Mouse (Mus musculus): ENCODE measurements around the gene Pakap. TPM values are rescaled to one million over a fixed set of nuclear protein-coding genes. Genes with fewer than 3 reads are reported as not detected.

Gene Pakap
- total RNA-seq, 1 experiment from 2014 or later, result not detected

- no peak for ATAC-seq (ENCODE audit: extremely low read depth, insufficient number of reproducible peaks, low FRiP score, poor library complexity, severe bottlenecking)
Measured at GRCm38 (mm10) chr4:57569711-57570110, 1.7 kb downstream of the Pakap start.

GRCm38 (mm10) chr4:57570229-57570628, 2.2 kb downstream of the Pakap start:
- ATAC-seq (ENCODE audit: extremely low read depth, insufficient number of reproducible peaks, low FRiP score, poor library complexity, severe bottlenecking), result no peak

GRCm38 (mm10) chr4:57574181-57574580, 6.2 kb downstream of the Pakap start:
- ATAC-seq (ENCODE audit: extremely low read depth, insufficient number of reproducible peaks, low FRiP score, poor library complexity, severe bottlenecking), result no peak

- no peak for ATAC-seq (ENCODE audit: extremely low read depth, insufficient number of reproducible peaks, low FRiP score, poor library complexity, severe bottlenecking)
Measured at GRCm38 (mm10) chr4:57574646-57575045, 6.7 kb downstream of the Pakap start.

DNA sequence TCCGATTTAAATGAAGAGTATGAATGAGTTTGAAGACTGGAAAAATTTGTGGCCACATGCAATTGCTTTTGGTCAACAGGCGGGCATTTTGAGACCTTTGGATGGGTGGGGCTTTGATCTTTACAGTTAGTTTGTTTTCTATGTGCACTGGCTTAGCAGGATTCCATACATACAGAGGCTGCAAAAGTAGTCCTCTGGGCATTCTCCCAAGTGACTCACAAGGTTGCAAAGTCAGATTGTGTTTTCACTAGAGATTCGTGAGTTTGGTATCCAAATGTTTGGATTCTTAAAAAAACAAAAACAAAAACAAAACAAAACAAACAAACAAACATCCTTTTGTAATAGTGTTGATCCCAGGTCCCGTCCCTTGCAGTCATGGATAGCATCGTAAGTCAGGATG, 7.7 kb downstream of the Pakap start:
- ATAC-seq (ENCODE audit: extremely low read depth, insufficient number of reproducible peaks, low FRiP score, poor library complexity, severe bottlenecking), result no peak

GRCm38 (mm10) chr4:57576095-57576494, 8.1 kb downstream of the Pakap start:
- ATAC-seq (ENCODE audit: extremely low read depth, insufficient number of reproducible peaks, low FRiP score, poor library complexity, severe bottlenecking), result no peak

GRCm38 (mm10) chr4:57579683-57580082, 11.7 kb downstream of the Pakap start:
- no peak for ATAC-seq (ENCODE audit: extremely low read depth, insufficient number of reproducible peaks, low FRiP score, poor library complexity, severe bottlenecking)

DNA sequence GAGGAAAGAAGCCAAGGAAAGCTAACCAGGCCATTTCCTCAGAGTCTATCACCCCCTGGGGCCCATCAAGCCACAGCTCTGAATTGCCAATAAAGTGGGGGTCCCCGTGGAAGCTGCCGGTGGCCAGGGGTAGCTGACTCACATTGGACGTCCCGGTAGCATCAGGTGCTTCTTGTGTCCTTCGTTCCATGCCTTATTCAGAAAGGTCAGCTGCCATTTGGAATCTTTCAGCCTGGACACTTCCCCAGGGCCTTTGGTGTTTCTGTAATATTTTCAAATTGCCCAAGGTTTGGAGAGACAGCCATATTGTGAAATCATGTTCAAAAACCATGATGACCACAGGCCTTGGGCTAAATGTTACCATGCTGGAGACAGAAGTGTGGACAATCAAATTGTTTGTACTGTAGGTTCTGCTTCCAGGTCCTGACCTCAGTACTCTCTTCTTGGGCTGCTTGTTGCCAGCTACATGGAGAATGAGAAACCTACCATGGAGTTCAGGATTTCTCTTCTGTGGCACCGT, 17.4 kb downstream of the Pakap start:
- no peak for ATAC-seq (ENCODE audit: extremely low read depth, insufficient number of reproducible peaks, low FRiP score, poor library complexity, severe bottlenecking)

DNA sequence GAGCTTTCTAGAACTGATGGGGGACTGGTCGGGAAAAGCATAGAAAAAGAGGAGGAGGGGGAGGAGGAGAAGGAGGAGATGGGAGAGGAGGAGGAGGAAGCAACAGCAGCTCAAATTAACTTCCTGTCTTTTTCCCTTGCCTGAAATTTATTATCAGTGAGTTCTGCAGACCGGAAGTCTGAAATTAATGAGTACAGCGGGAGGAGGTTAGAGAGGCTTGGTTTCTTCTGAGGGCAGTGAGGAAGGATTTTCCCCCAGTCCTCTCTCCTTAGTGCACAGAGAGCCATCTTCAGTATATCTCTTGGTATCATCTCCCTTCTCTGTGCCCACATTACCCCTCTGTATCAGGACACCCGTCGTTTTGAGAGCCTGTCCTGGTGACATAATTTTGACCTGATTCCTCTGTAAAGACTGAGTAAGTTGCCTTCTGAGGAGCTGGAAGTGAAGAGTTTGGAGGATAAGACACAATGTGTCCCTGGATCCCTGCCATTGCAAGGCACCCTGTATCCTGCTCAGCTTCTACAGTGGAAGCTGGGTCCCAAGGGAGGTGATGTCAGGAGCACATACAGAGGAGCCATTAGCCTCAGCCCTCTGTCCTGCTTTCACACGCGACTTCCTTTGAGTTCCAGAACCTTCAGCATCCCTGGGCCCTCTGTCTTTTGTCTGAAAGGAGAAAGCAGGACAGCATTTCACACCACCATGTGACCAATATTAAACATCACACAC, 19.1 kb downstream of the Pakap start:
- no peak for ATAC-seq (ENCODE audit: extremely low read depth, insufficient number of reproducible peaks, low FRiP score, poor library complexity, severe bottlenecking)

DNA sequence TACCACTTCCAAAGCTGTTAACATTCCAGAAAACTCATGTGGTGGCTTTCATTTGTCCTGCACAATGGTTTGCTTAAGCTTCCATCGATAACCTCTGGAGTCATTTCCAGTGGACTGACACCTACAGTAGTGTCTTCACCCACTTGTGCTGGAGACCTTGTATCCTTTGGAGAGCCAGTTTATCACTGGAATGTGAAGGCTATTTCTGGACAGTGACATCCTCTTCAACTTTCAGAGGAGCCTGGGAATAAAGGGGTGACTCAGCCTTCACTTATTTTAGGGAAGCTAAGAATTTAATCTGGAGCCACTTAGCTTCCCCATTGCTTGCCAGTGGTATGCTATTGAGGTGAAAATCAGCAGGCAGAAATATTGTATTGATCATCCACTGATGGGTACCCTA, 20.4 kb downstream of the Pakap start:
- no peak for ATAC-seq (ENCODE audit: extremely low read depth, insufficient number of reproducible peaks, low FRiP score, poor library complexity, severe bottlenecking)

DNA sequence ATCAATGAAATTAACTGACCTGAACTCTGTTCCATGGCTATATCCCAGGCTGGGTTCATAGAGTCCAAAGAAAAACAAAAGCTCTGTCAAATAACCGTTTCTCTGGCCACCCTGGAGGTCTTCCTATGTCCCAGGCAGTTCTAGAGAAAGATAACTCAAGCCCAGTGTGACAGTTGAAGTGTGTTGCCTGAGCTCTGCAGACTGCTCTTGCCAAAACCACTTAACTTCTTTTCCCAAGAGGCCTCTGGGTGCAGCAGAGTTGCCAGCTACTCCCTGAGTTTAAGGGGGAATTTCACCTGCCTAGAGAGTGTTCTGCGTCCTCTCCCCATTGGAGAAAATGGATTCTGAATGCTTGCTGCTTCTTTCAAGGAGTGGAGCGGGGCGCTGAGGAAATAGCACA, 24.8 kb downstream of the Pakap start:
- ATAC-seq (ENCODE audit: extremely low read depth, insufficient number of reproducible peaks, low FRiP score, poor library complexity, severe bottlenecking), result no peak

DNA sequence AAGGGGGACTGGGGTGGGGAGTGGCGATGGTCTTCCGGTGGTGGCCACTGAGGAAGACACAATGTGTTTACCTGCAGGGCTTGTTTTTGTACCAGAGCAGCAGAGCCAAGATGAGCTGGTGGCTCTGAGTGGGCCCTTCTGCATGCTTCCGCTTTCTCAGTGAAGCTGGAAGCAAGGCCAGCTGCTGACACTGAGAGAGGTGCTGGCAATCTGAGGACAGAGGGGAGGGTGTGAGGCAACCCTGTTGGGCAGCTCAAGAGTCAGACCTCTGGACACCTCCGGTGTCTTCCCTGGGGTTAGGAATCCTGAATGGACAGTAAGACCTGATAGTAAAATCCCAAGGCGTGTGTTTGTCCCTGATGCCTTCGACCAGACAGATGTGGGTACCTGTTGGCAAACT, 32.0 kb downstream of the Pakap start:
- no peak for ATAC-seq (ENCODE audit: extremely low read depth, insufficient number of reproducible peaks, low FRiP score, poor library complexity, severe bottlenecking)

DNA sequence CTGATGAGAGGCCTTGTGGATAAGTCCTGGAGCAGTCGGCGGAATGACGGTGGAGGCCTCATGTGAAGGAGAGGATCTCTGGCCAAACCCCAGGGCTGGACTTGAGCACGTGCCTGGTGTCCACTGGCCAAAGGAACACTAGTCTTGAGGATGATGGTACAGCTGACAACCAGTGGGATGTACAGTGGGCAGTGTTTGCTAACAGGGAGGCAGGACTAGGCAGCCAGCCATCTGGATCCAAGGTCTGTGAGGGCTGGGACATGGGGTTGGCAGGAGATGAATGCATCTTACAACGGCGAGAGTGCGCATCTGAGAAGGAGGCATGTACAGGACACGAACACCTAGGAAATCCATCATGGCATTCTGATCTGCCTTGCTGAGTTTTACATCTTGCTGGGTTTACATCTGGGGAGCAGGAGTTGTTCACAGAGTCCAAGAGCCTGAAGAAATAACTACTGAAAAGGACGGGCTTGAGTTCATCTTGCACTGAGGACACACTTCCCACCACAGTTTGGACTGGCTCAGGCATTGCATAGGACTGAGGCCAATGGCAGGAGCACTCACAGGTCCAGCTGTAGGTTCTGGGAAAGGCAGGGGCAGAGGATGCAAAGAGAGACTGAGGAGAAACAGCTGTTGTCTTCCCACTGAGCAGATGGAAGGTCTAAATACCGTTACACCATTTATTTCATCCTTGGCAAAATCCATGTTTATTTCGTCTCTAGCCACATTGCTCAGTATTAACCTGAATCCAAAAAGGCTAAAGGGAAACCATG, 32.9 kb downstream of the Pakap start:
- no peak for ATAC-seq (ENCODE audit: extremely low read depth, insufficient number of reproducible peaks, low FRiP score, poor library complexity, severe bottlenecking)

GRCm38 (mm10) chr4:57601458-57601835, 33.5 kb downstream of the Pakap start:
- no peak for ATAC-seq (ENCODE audit: extremely low read depth, insufficient number of reproducible peaks, low FRiP score, poor library complexity, severe bottlenecking)

GRCm38 (mm10) chr4:57601903-57602617, 34.1 kb downstream of the Pakap start:
- ATAC-seq (ENCODE audit: extremely low read depth, insufficient number of reproducible peaks, low FRiP score, poor library complexity, severe bottlenecking), result no peak

- ATAC-seq (ENCODE audit: extremely low read depth, insufficient number of reproducible peaks, low FRiP score, poor library complexity, severe bottlenecking), result no peak
Measured at GRCm38 (mm10) chr4:57606258-57606657, 38.3 kb downstream of the Pakap start.

GRCm38 (mm10) chr4:57607247-57607942, 39.4 kb downstream of the Pakap start:
- ATAC-seq (ENCODE audit: extremely low read depth, insufficient number of reproducible peaks, low FRiP score, poor library complexity, severe bottlenecking), result no peak

DNA sequence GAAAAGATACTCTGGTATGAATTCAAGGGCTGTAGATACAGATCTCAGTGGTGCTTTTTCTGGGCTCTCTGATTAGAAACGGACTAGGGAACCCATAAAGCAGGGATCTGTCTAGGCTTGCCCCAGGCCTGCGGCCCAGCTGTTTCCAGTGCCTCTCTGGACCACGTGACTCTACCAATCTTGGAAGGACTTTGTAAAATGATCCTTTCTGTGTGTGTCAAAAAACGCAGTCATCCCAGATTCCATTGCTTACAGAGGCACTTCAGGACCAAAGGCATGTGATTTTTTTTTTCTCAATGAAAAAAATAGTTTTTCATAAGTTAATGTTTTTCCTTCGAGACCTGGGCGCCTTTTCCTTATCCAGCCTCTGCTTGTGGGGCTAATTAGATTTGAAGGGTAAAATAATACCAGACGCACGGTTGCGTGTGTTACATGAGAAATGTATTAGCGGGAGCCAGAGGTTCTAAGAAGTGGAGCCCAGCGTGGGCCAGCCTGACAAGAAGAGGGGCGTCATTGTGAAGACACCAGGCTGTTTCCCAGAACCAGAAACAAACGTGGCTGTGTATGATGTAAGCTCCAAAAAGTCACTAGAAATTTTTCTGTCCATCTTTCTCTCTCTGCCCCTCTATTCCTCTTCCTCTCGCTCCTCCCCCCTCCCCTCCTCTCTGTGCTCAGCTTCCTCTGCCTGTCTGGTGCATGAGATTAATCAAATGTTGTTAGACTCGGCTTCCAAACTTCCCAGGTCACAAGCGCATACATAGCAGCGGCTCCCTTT, 43.5 kb downstream of the Pakap start:
- ATAC-seq (ENCODE audit: extremely low read depth, insufficient number of reproducible peaks, low FRiP score, poor library complexity, severe bottlenecking), result no peak

Measured in neutrophil, adult 5-6 weeks (primary cell).